Mouse (Mus musculus): Measurements from ENCODE around the gene Tm6sf2. TPM values are rescaled to one million over a fixed set of nuclear protein-coding genes. Genes with fewer than 3 reads are reported as not detected.

Tm6sf2 gene
- polyA plus RNA-seq, 1 experiment, result not detected

DNA sequence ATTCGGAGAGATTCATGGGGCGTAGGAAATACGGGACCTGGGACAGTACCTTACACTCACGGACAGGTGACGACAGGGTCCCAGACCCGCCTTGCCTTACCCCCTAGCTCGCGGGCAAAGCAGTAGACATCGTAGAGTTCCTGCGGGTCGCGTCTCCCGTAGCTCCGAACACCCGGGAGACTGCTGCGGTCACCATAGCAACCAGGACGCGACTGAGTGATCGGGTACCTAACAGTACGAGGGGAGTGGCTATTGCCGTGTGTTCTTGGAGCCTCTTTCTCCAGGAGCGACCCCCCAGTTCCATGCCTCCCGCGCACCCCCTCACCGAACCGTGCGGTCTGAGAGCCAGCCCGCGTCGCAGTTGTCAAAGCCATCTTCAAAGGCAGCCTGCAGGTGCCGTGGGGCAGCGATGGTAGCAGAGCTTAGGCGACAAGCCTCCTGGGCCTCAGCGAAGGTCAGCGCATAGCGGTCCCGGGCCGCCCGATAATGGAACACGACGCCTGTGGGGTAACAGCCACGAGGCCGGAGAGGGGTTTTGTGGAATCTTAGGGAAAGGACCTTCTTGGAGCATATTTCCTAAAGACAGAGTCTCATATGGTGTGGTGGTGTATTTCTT is 39.8 kb downstream of the Tm6sf2 start:
- H3K27ac ChIP-seq (ENCODE audit: insufficient read depth, low read depth, low read length), result no peak overlapping the region
- no peak overlapping the region for H3K4me3 ChIP-seq (ENCODE audit: insufficient read depth, low read length)
- no peaks in the 10 kb centered on the region for H3K4me1 ChIP-seq (ENCODE audit: control insufficient read depth, insufficient read depth, low read length)
- TF ChIP-seq POLR2A (IDR thresholded peaks at IDR 0.05; ENCODE audit: borderline replicate concordance, low read depth, low read length) (no peak), CTCF (IDR thresholded peaks at IDR 0.05; ENCODE audit: low read depth, low read length) (no peak)

DNA sequence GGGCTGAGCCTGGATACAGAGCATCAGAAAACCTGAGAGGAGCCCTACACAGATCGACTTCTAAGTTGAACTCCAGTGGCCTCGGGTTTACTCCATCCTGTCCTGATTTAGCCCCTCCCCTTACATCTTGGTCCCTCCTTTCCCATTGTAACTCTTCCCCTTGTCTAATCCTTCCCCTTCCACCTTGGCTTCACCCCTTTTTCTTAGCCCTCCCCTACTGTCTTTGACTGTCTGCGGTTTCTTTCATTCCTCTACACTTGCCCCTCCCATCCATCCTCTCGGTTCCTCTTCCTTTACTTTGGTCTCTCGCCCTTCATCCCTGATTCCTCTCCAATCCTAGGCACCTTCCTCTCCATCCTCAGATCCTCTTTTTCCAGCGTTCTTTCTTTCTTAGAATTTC is 41.8 kb downstream of the Tm6sf2 start:
- Histone ChIP-seq H3K27ac (ENCODE audit: insufficient read depth, low read depth, low read length) (no peak overlapping the region), H3K4me1 (ENCODE audit: control insufficient read depth, insufficient read depth, low read length) (no peaks in the 10 kb centered on the region), H3K4me3 (ENCODE audit: insufficient read depth, low read length) (no peak overlapping the region)
- TF ChIP-seq CTCF (IDR thresholded peaks at IDR 0.05; ENCODE audit: low read depth, low read length) (no peak), POLR2A (IDR thresholded peaks at IDR 0.05; ENCODE audit: borderline replicate concordance, low read depth, low read length) (no peak)

DNA sequence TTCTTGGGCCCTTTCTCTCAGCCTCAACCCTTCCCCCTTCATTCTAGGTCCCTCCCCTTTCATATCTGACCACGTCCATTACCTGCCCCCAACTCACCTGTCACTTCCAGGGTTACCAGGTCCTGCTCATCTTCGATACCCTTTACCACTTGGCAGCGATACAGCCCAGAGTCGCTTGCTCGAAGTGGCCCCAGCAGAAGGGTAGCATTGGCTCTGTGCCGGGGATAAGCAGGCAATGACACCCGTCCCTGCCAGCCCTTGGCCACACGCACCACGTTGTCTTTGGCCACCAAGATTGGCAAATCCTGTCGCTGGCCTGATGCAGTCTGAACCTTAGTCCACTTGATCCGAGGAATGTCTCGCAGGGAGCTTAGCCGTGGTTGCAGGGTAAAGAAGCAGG is 42.2 kb downstream of the Tm6sf2 start:
- H3K4me1 ChIP-seq (ENCODE audit: control insufficient read depth, insufficient read depth, low read length), result no peaks in the 10 kb centered on the region
- H3K27ac ChIP-seq (ENCODE audit: insufficient read depth, low read depth, low read length), result no peak overlapping the region
- TF ChIP-seq POLR2A (IDR thresholded peaks at IDR 0.05; ENCODE audit: borderline replicate concordance, low read depth, low read length) (no peak), CTCF (IDR thresholded peaks at IDR 0.05; ENCODE audit: low read depth, low read length) (no peak)
- H3K4me3 ChIP-seq (ENCODE audit: insufficient read depth, low read length), result no peak overlapping the region

DNA sequence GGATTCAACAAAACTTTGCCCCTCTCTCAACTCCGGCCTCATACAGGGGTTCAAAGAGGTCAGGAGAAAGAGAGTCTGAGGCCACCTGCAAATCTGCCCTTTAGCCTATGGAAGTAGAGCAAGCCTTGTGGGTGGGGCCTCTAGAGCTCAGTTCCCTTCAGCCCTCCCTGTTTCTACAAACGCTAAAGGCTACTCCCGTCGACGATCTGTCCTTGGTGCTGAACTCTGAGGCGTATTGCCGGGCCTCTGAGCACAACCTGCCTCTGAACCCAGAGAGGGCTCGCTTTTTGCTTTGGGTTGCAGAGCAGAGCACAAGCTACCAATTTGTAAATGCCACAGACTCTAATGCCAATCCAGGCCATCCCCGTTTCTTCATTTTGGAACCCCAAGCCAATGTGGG is 44.9 kb downstream of the Tm6sf2 start:
- Histone ChIP-seq H3K27ac (ENCODE audit: insufficient read depth, low read depth, low read length) (no peak overlapping the region), H3K4me1 (ENCODE audit: control insufficient read depth, insufficient read depth, low read length) (no peaks in the 10 kb centered on the region), H3K4me3 (ENCODE audit: insufficient read depth, low read length) (no peak overlapping the region)
- no peak for TF ChIP-seq CTCF (IDR thresholded peaks at IDR 0.05; ENCODE audit: low read depth, low read length)
- TF ChIP-seq POLR2A (IDR thresholded peaks at IDR 0.05; ENCODE audit: borderline replicate concordance, low read depth, low read length), result no peak

DNA sequence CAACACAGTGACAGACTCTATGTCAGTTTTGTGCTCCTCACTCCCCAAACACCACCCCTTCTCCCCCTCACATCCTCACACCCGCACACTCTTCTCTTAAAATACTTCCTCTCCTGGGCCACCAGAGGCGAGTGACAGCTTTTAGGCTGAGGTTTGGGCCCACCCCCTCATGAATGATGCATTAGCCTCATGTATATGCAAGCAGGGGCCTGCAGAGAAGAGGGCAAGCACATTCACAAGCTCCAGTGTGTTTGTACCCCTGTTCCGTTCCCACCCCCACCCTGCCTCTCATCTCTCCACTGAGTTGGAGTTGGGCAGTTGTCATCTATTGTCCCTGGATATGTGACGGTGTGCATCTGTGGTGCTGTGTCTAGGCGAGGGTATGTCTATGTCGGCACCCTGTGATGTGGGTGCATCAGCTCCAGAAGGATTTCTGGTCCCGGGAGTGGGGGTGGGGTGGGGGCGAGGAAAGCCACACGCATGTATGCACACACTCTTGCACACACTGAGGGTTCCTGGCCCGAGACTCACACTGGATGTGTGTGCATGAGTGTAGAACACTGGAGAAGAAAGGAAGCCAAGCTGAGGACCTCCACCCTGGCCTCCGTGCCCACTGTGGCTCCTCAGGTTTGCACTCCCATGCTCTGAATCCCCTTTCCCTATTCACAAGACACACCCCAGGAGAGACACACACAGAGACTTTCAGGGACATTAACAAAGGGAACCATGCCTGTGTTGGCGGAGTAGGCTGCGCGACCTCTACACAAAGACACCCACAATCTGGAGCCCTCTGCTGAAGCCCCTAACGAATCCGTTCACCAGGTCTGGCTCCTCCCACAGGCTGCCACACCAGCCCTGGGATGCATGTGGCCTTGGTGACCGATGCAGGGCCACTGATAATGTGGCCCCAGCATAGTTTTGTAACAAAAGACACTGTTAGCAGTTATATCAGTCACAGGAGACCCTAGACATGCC is 46.3 kb downstream of the Tm6sf2 start:
- Histone ChIP-seq H3K4me1 (ENCODE audit: control insufficient read depth, insufficient read depth, low read length) (no peaks in the 10 kb centered on the region), H3K4me3 (ENCODE audit: insufficient read depth, low read length) (no peak overlapping the region), H3K27ac (ENCODE audit: insufficient read depth, low read depth, low read length) (no peak overlapping the region)
- TF ChIP-seq CTCF (IDR thresholded peaks at IDR 0.05; ENCODE audit: low read depth, low read length) (no peak), POLR2A (IDR thresholded peaks at IDR 0.05; ENCODE audit: borderline replicate concordance, low read depth, low read length) (no peak)

DNA sequence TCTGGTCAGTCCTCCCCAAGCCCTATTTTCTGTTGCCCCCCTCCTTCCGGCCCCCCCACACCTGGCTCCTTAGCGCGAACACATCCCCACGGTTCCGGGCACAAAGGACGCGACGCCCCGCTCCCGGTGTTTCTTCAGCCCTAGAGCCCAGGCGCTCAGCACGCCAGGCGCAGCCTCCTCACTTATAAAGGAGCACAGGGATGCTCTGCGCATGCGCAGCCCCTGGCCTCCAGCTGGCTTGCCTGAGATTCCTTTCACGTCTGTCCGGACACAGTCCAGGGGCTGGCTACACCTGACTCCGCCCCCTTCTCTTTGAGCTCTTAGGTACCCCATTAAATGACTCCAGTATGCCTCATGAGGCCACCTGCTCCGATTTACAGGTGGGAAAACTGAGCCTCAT is 47.9 kb downstream of the Tm6sf2 start, which contains the start of gene Ncan:
TSS of gene Ncan (minus strand) at position 207 of the 400 bp plus-strand sequence.
- H3K4me1 ChIP-seq (ENCODE audit: control insufficient read depth, insufficient read depth, low read length), result no peaks in the 10 kb centered on the region
- no peak within 1 kb of the TSS for H3K27ac ChIP-seq (ENCODE audit: insufficient read depth, low read depth, low read length)
- H3K4me3 ChIP-seq (ENCODE audit: insufficient read depth, low read length), result no peak within 1 kb of the TSS
- TF ChIP-seq POLR2A (IDR thresholded peaks at IDR 0.05; ENCODE audit: borderline replicate concordance, low read depth, low read length) (no peak), CTCF (IDR thresholded peaks at IDR 0.05; ENCODE audit: low read depth, low read length) (no peak)

DNA sequence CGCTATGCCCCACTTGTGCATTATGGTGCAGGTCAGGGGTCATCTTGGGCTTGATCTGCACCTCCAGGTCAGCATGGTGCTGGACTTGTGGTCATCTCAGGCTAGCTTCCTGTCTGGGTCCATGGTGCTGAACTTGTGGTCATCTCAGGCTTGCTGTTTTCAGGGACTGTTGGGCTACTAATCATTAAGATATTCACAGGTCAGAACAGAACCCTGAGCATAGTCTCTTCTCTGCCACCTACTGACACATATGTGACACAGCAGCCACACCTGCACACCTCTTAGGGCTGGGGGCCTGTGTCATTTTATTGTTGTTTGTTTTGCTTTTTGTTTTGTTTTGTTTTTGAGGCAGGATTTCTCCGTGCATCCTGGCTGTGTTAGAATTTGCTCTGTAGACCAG is 50.1 kb downstream of the Tm6sf2 start:
- Histone ChIP-seq H3K4me3 (ENCODE audit: insufficient read depth, low read length) (no peak overlapping the region), H3K27ac (ENCODE audit: insufficient read depth, low read depth, low read length) (no peak overlapping the region), H3K4me1 (ENCODE audit: control insufficient read depth, insufficient read depth, low read length) (0 out of 2 replicates have a peak, but pooled peaks cover 3% of the 10 kb centered on the region)
- no peak for TF ChIP-seq POLR2A (IDR thresholded peaks at IDR 0.05; ENCODE audit: borderline replicate concordance, low read depth, low read length)
- no peak for TF ChIP-seq CTCF (IDR thresholded peaks at IDR 0.05; ENCODE audit: low read depth, low read length)

DNA sequence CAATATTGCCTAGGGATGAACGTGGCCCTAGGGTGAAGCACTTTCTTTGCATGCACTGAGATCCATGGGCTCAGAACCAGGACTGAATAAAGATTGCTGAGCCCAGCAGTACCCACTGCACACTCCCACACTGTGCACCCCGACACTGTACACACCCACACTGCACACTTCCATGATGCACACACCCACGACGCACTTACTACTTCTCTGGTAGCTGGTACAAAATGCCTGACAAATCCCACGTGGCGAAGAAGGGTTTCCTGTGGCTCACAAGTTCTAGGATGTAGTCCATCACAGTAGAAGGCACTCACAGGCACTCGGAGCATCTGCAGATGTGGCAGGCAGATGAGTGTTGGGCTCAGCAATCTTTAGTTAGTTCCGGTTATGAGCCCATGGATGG is 52.3 kb downstream of the Tm6sf2 start:
- H3K4me3 ChIP-seq (ENCODE audit: insufficient read depth, low read length), result no peak overlapping the region
- H3K4me1 ChIP-seq (ENCODE audit: control insufficient read depth, insufficient read depth, low read length), result 0 out of 2 replicates have a peak, but pooled peaks cover 7% of the 10 kb centered on the region
- no peak for TF ChIP-seq POLR2A (IDR thresholded peaks at IDR 0.05; ENCODE audit: borderline replicate concordance, low read depth, low read length)
- no peak for TF ChIP-seq CTCF (IDR thresholded peaks at IDR 0.05; ENCODE audit: low read depth, low read length)
- H3K27ac ChIP-seq (ENCODE audit: insufficient read depth, low read depth, low read length), result no peak overlapping the region

DNA sequence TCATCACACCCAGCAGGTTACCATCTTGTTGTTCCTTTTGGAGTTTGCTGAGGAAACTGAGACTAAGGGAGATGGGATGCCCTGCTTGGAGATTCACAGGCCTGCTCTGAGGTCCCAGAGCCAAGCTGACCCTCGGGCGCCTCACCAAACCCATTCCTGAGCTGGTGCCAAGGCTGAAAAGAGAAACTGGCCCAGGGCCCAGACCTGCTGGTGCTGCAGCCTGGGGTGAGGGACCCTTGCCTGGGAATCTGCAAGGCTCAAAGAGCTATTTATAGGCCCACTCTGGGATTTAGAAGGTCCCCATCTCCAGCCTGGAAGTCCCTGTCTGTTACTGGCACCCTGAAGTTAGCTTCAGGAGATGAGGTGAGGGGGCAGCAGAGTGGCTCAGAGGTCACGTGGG is 55.7 kb downstream of the Tm6sf2 start:
- TF ChIP-seq POLR2A (IDR thresholded peaks at IDR 0.05; ENCODE audit: borderline replicate concordance, low read depth, low read length) (no peak), CTCF (IDR thresholded peaks at IDR 0.05; ENCODE audit: low read depth, low read length) (no peak)
- peaks cover 19% of the 10 kb centered on the region for H3K4me1 ChIP-seq (ENCODE audit: control insufficient read depth, insufficient read depth, low read length)
- no peak overlapping the region for H3K27ac ChIP-seq (ENCODE audit: insufficient read depth, low read depth, low read length)
- H3K4me3 ChIP-seq (ENCODE audit: insufficient read depth, low read length), result no peak overlapping the region
